ENCODE assay signal across 13 mouse cellular contexts in genomic region chr11:46313851-46314250, GRCm38 (mm10). TPM values are rescaled to one million over a fixed set of nuclear protein-coding genes. Genes with fewer than 3 reads are reported as not detected.
A peak's percentile ranks its signal among the peaks of the same experiment; 100 is the strongest.
DNase-seq lines count a peak whose midpoint lies in the region; ATAC-seq and TF ChIP-seq lines count a peak whose summit lies in the region.
"Had no signal": no experiment of that assay in that cellular context is flagged by ENCODE, and none has a peak within 500 bp of the region (broad histone marks: within the 10 kb centered on the region; RNA-seq: fewer than 3 reads in every experiment).

No protein-coding gene starts in this region.

- peak; percentile 66 for ATAC-seq in frontal cortex, adult (ENCODE audit: low TSS enrichment)
- peak; percentile 9 for ATAC-seq in common myeloid progenitor, adult 5-6 weeks (replicated peaks; ENCODE audit: low read depth, poor library complexity, severe bottlenecking)
- ATAC-seq in intestine, postnatal 0 days, result no peak
- no peak for ATAC-seq in midbrain, embryonic 15.5 days (replicated peaks)

- H3K4me3 ChIP-seq in macrophage (ENCODE audit: inconsistent target), result no peak overlapping the region
- no peak overlapping the region for H3K4me3 ChIP-seq in intestine, postnatal 0 days (ENCODE audit: low read depth, low read length)
- H3K4me3 ChIP-seq in midbrain, embryonic 15.5 days, result no peak overlapping the region
- H3K4me3 ChIP-seq: forebrain, embryonic 12.5 days; heart, embryonic 15.5 days; limb, embryonic 15.5 days had no signal

- H3K9ac ChIP-seq in intestine, postnatal 0 days (ENCODE audit: low read depth, low read length), result no peak overlapping the region
- H3K9ac ChIP-seq in midbrain, embryonic 15.5 days, result no peak overlapping the region
- H3K9ac ChIP-seq: forebrain, embryonic 12.5 days; heart, embryonic 15.5 days; limb, embryonic 15.5 days had no signal

- TF ChIP-seq CTCF in intestine, postnatal 0 days (IDR thresholded peaks at IDR 0.05; ENCODE audit: low read depth), result no peak

- DNase-seq in frontal cortex, postnatal 25 days (ENCODE audit: low spot score in 2 of 2), result no peak
- DNase-seq in A20 (ENCODE audit: low read depth, low spot score), result peak; percentile 55
- DNase-seq in embryo, embryonic 9.5 days (ENCODE audit: extremely low spot score), result no peak
- DNase-seq: gastrocnemius, postnatal 36 days; kidney, adult 18-20 months had no signal

- H3K36me3 ChIP-seq in macrophage (ENCODE audit: inconsistent target), result no peaks in the 10 kb centered on the region
- no peaks in the 10 kb centered on the region for H3K36me3 ChIP-seq in intestine, postnatal 0 days (ENCODE audit: control insufficient read depth, insufficient read depth)
- no peaks in the 10 kb centered on the region for H3K36me3 ChIP-seq in midbrain, embryonic 15.5 days (replicated peaks)
- H3K36me3 ChIP-seq: forebrain, embryonic 12.5 days; heart, embryonic 15.5 days; limb, embryonic 15.5 days had no signal

- H3K27ac ChIP-seq in macrophage, result peak overlapping the region; percentile 80
- no peak overlapping the region for H3K27ac ChIP-seq in intestine, postnatal 0 days (ENCODE audit: low read depth, low read length)
- H3K27ac ChIP-seq in midbrain, embryonic 15.5 days, result no peak overlapping the region
- H3K27ac ChIP-seq: forebrain, embryonic 12.5 days; heart, embryonic 15.5 days; limb, embryonic 15.5 days had no signal

- H3K79me2 ChIP-seq in macrophage (ENCODE audit: inconsistent target), result peaks cover 28% of the 10 kb centered on the region

- H3K9me3 ChIP-seq in intestine, postnatal 0 days (ENCODE audit: control insufficient read depth), result no peaks in the 10 kb centered on the region
- no peaks in the 10 kb centered on the region for H3K9me3 ChIP-seq in midbrain, embryonic 15.5 days
- H3K9me3 ChIP-seq: forebrain, embryonic 12.5 days; heart, embryonic 15.5 days; limb, embryonic 15.5 days had no signal

- no peak overlapping the region for H3K4me2 ChIP-seq in intestine, postnatal 0 days (replicated peaks; ENCODE audit: low read depth)
- H3K4me2 ChIP-seq in midbrain, embryonic 15.5 days, result no peak overlapping the region
- H3K4me2 ChIP-seq: forebrain, embryonic 12.5 days; heart, embryonic 15.5 days; limb, embryonic 15.5 days had no signal

- no peaks in the 10 kb centered on the region for H3K4me1 ChIP-seq in intestine, postnatal 0 days (replicated peaks; ENCODE audit: control insufficient read depth, insufficient read depth, low read length)
- peaks cover 29% of the 10 kb centered on the region for H3K4me1 ChIP-seq in midbrain, embryonic 15.5 days

- peaks cover 11% of the 10 kb centered on the region for H3K27me3 ChIP-seq in intestine, postnatal 0 days (replicated peaks; ENCODE audit: control insufficient read depth, insufficient read depth, low read length)
- H3K27me3 ChIP-seq in midbrain, embryonic 15.5 days (replicated peaks), result no peaks in the 10 kb centered on the region
- H3K27me3 ChIP-seq: forebrain, embryonic 12.5 days had no signal

- WGBS in macrophage (ENCODE audit: missing documents), result 1% methylated on average over 6 of the region's 6 CpGs
- whole genome bisulfite sequencing in intestine, postnatal 0 days, result 80% methylated on average over 6 of the region's 6 CpGs
- WGBS in midbrain, embryonic 15.5 days, result 76% methylated on average over 6 of the region's 6 CpGs

RNA-seq across cellular contexts. Expression of gene Cyfip2, which starts 1.2 kb away (rescaled TPM):
- 52.5 and 69.0 TPM in 2 replicates for total RNA-seq in common myeloid progenitor, adult 5-6 weeks (2017)
- total RNA-seq in macrophage (2018; cell fraction: chromatin; rRNA removed), result 10 to 100 TPM; 14.6 to 71.1 (median 50.2) TPM
- total RNA-seq in macrophage (2018; cell fraction: cytosol; rRNA removed), result 10 to 100 TPM; 52.8 to 84.5 (median 67.2) TPM
- total RNA-seq in macrophage (2018; cell fraction: nucleus; rRNA removed), result 10 to 100 TPM; 24.5 to 81.3 (median 55.7) TPM
- polyA plus RNA-seq in macrophage (2018), result 37.5 to 67.1 TPM (median 52.7 TPM) in 3 replicates
- 1.9 and 2.0 TPM in 2 replicates for polyA plus RNA-seq in intestine, postnatal 0 days (2015; fragmentation: Nextera tagmentation; extraction: Ambion mirVana)
- 97.6 and 104 TPM in 2 replicates for polyA plus RNA-seq in midbrain, embryonic 15.5 days (2015; fragmentation: Nextera tagmentation; extraction: Ambion mirVana)

Comparison
In these comparisons a context has a peak if more than half of its experiments do, and no peak if none do; other contexts are left out.
1. ATAC-seq: peak in frontal cortex, adult (single experiment) and common myeloid progenitor, adult 5-6 weeks (single experiment); none in intestine, postnatal 0 days (single experiment) and midbrain, embryonic 15.5 days (single experiment).
2. RNA of gene Cyfip2, which starts 1.2 kb away (polyA plus RNA-seq): 97.6 to 104 TPM in midbrain, embryonic 15.5 days and 37.5 to 67.1 TPM in macrophage; 1.9 to 2.0 TPM in intestine, postnatal 0 days; every median in the first group is over 10 times any median in the second.